Mouse (Mus musculus) lung, postnatal 0 days (tissue): ENCODE results near the gene Eml1.

Experiments used
- CTCF ChIP-seq: IDR thresholded peaks from 2 replicates; pipeline ENCODE4 v1.5.1; 2016; ENCODE audit warnings: antibody characterized with exemption, mild to moderate bottlenecking
- EP300 ChIP-seq: IDR thresholded peaks from 2 replicates; pipeline ENCODE4 v1.6.1; 2016; ENCODE audit warnings: antibody characterized with exemption, mild to moderate bottlenecking, control low read depth

DNA sequence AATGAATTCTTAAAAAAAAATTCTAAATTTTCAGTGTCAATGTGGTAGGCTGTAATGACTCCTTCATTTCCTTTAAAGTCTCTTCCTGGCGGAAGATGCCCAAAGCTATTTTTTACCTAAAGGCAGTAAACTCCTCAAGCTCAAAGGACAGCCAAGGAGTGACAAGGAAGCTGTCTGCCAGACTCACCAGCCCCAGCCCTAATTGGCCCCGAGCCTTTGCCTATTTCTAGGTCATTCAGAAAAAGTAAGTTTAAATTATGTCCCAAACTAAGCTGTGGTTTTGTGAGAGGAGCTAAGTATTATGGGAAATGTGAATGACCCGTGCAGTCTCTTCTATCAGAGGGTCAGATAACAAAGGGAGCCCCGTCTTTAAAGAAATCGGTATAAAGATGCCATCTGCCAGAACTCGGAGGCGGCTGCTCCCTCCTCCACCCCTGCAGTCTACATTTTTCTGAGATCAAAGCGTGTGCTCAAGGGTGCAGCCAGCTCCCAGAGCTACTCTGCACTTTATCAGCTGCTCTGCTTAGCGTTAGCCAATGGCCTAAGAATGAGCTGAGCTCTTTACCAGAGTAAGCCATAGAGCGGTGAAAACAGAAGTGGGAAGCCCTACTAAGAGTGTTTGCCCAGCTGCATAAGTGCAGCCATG is 175.9 kb downstream of the Eml1 start:
- TF ChIP-seq CTCF (no peak), EP300 (no peak)
